Mouse (Mus musculus) hindlimb bud, embryonic 11.5 days (tissue): ENCODE measurements at regions not wholly inside any gene's neighbourhood (a gene's known extent, or its start where the extent isn't known, plus 50 kb on each side); places are given as distances from the start of the nearest gene placed in this dataset.

Experiments used
- DNase-seq: peaks from one replicate; pipeline ENCODE4 v3.0.0-alpha.2; 2012; ENCODE audit warnings: low read depth, low spot score; ENCODE audit errors: extremely low spot score

GRCm38 (mm10) chr13:78580863-78581595, 381.5 kb upstream of the Nr2f1 start:
- DNase-seq = no peak

GRCm38 (mm10) chr13:78577497-78577896, 377.9 kb upstream of the Nr2f1 start:
- DNase-seq = no peak

GRCm38 (mm10) chr13:78576300-78577296, 377.0 kb upstream of the Nr2f1 start:
- no peak for DNase-seq

GRCm38 (mm10) chr13:78571093-78571492, 371.5 kb upstream of the Nr2f1 start:
- no peak for DNase-seq

- DNase-seq = no peak
Observed at GRCm38 (mm10) chr13:78524446-78524937, 324.9 kb upstream of the Nr2f1 start.

GRCm38 (mm10) chr13:78520771-78521170, 321.2 kb upstream of the Nr2f1 start:
- no peak for DNase-seq

GRCm38 (mm10) chr13:78520186-78520585, 320.6 kb upstream of the Nr2f1 start:
- DNase-seq = no peak

GRCm38 (mm10) chr13:78500551-78500950, 301.0 kb upstream of the Nr2f1 start:
- DNase-seq = no peak

GRCm38 (mm10) chr13:78483760-78484357, 284.3 kb upstream of the Nr2f1 start:
- DNase-seq = no peak

- no peak for DNase-seq
Observed at GRCm38 (mm10) chr13:78482929-78483759, 283.6 kb upstream of the Nr2f1 start.

- no peak for DNase-seq
Observed at GRCm38 (mm10) chr13:78451333-78452070, 251.9 kb upstream of the Nr2f1 start.

GRCm38 (mm10) chr13:78446726-78447031, 247.1 kb upstream of the Nr2f1 start:
- no peak for DNase-seq

GRCm38 (mm10) chr13:78445891-78446725, 246.6 kb upstream of the Nr2f1 start:
- no peak for DNase-seq

GRCm38 (mm10) chr13:78444691-78445349, 245.3 kb upstream of the Nr2f1 start:
- DNase-seq = no peak

GRCm38 (mm10) chr13:78428469-78428868, 228.9 kb upstream of the Nr2f1 start:
- DNase-seq = no peak

- no peak for DNase-seq
Observed at GRCm38 (mm10) chr13:78428084-78428445, 228.5 kb upstream of the Nr2f1 start.

- DNase-seq = no peak
Observed at GRCm38 (mm10) chr13:78427141-78428083, 227.9 kb upstream of the Nr2f1 start.
